Mouse (Mus musculus): ENCODE measurements around the gene Dlgap4. TPM values are rescaled to one million over a fixed set of nuclear protein-coding genes. Genes with fewer than 3 reads are reported as not detected.

The Dlgap4 gene
- polyA plus RNA-seq, 1 experiment from 2014 or later, result 74.8 TPM

DNA sequence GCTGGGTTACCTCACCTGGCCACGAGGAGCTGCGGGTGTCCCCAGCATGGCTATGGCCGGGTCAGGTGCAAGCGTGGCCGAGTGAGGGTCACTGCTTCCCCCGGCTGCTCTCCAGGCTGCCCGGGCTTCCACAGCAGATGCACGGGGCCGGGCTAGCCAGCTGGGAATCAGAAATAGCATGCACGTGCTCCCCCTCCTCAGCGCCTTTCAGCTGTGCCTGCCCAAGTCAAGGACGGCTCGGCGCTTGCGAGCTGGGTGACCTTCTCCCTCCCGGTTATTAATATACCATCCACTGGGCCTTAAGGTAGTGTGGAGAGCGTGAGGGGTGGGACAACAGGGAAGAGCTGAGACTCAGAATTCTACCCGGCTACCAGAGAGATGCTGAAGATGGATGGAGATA, 11.8 kb downstream of the Dlgap4 start:
- no peaks in the 10 kb centered on the region for H3K4me1 ChIP-seq (replicated peaks; ENCODE audit: control insufficient read depth, insufficient read depth, low read length)
- H3K36me3 ChIP-seq (ENCODE audit: control insufficient read depth, insufficient read depth, low read length), result no peaks in the 10 kb centered on the region
- H3K9ac ChIP-seq (ENCODE audit: low read length), result no peak overlapping the region
- no peak overlapping the region for H3K27ac ChIP-seq (ENCODE audit: low read depth)
- DNase-seq (ENCODE audit: low spot score), result no peak
- H3K9me3 ChIP-seq (ENCODE audit: control insufficient read depth, low read length), result 0 out of 2 replicates have a peak, but pooled peaks cover 3% of the 10 kb centered on the region
- 82% methylated on average over 18 of the region's 18 CpGs for WGBS
- H3K27me3 ChIP-seq (replicated peaks; ENCODE audit: control insufficient read depth, insufficient read depth, low read length), result no peaks in the 10 kb centered on the region
- H3K4me3 ChIP-seq (ENCODE audit: low read depth, low read length), result no peak overlapping the region
- no peak overlapping the region for H3K4me2 ChIP-seq (ENCODE audit: low read length)
- no peak for ATAC-seq (replicated peaks; ENCODE audit: low FRiP score, low TSS enrichment, low read depth)

DNA sequence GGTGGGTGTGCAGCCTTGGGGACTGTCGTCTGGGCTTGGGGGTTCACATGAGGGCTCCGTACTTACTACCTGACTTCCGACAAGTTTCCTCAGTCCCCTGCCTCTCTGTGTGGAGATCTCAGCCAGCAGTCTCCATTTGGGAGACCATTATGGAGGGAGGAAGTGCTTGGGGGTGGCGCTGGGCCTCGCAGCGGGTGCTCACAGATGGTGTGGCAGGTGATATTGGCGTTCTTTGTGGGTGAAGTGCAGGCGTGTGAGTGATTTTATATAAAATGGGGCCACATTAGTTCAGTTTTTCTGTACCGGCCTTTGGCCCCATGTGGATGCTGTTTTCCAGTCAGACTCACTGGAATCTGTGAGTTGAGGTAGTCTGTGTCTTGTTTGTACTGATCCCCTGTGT, 12.6 kb downstream of the Dlgap4 start:
- Histone ChIP-seq H3K4me1 (replicated peaks; ENCODE audit: control insufficient read depth, insufficient read depth, low read length) (no peaks in the 10 kb centered on the region), H3K27ac (ENCODE audit: low read depth) (no peak overlapping the region), H3K9ac (ENCODE audit: low read length) (no peak overlapping the region), H3K4me2 (ENCODE audit: low read length) (no peak overlapping the region), H3K27me3 (replicated peaks; ENCODE audit: control insufficient read depth, insufficient read depth, low read length) (no peaks in the 10 kb centered on the region), H3K9me3 (ENCODE audit: control insufficient read depth, low read length) (0 out of 2 replicates have a peak, but pooled peaks cover 3% of the 10 kb centered on the region), H3K4me3 (ENCODE audit: low read depth, low read length) (no peak overlapping the region), H3K36me3 (ENCODE audit: control insufficient read depth, insufficient read depth, low read length) (no peaks in the 10 kb centered on the region)
- WGBS, result 78% methylated on average over 9 of the region's 9 CpGs
- no peak for DNase-seq (ENCODE audit: low spot score)
- no peak for ATAC-seq (replicated peaks; ENCODE audit: low FRiP score, low TSS enrichment, low read depth)

DNA sequence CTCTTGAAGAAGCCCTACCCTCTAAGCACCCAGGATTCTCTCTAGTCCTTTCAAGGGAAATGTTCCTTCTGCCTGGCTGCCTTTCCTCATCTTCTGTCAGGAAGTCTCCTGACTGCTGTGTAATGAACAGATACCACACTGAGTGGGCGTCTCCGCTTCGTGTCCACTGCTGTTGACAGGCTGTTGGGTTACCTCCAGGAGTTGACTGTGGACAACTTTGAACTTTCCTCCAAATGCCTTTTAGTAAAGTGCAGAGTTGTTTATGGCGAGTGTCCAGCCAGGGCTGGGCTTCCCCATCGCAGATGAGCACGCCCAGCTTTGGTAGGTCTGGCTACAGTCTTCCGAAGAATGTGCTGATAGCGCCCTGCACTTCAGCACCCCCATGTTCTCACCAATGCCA, 13.0 kb downstream of the Dlgap4 start:
- no peak overlapping the region for H3K4me2 ChIP-seq (ENCODE audit: low read length)
- H3K4me1 ChIP-seq (replicated peaks; ENCODE audit: control insufficient read depth, insufficient read depth, low read length), result no peaks in the 10 kb centered on the region
- no peak overlapping the region for H3K27ac ChIP-seq (ENCODE audit: low read depth)
- H3K27me3 ChIP-seq (replicated peaks; ENCODE audit: control insufficient read depth, insufficient read depth, low read length), result no peaks in the 10 kb centered on the region
- no peak for ATAC-seq (replicated peaks; ENCODE audit: low FRiP score, low TSS enrichment, low read depth)
- no peak overlapping the region for H3K4me3 ChIP-seq (ENCODE audit: low read depth, low read length)
- no peak overlapping the region for H3K9ac ChIP-seq (ENCODE audit: low read length)
- H3K9me3 ChIP-seq (ENCODE audit: control insufficient read depth, low read length), result 0 out of 2 replicates have a peak, but pooled peaks cover 3% of the 10 kb centered on the region
- 70% methylated on average over 8 of the region's 8 CpGs for WGBS
- no peak for DNase-seq (ENCODE audit: low spot score)
- no peaks in the 10 kb centered on the region for H3K36me3 ChIP-seq (ENCODE audit: control insufficient read depth, insufficient read depth, low read length)

DNA sequence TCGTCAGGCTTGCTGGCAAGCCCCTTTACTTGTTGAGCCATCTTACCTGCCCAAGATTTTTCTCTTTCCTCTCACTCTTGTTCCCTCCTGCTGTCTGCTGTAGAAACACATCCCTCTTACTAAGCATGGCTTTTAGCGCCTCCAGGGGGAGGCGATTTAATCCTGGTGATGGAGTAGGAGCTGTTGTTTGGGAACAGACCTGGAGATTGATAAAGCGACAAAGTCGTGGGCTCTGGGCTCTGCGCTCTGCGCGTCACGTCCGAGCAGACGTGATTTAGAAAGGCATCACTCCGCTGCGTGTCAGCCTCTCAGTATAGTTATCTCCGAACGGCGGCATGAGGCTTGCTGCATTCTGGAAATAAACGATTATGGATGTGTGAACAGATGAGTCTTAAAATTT, 14.4 kb downstream of the Dlgap4 start:
- Histone ChIP-seq H3K4me3 (ENCODE audit: low read depth, low read length) (no peak overlapping the region), H3K9me3 (ENCODE audit: control insufficient read depth, low read length) (0 out of 2 replicates have a peak, but pooled peaks cover 3% of the 10 kb centered on the region), H3K4me1 (replicated peaks; ENCODE audit: control insufficient read depth, insufficient read depth, low read length) (no peaks in the 10 kb centered on the region), H3K27ac (ENCODE audit: low read depth) (no peak overlapping the region), H3K36me3 (ENCODE audit: control insufficient read depth, insufficient read depth, low read length) (no peaks in the 10 kb centered on the region), H3K27me3 (replicated peaks; ENCODE audit: control insufficient read depth, insufficient read depth, low read length) (no peaks in the 10 kb centered on the region), H3K9ac (ENCODE audit: low read length) (no peak overlapping the region), H3K4me2 (ENCODE audit: low read length) (no peak overlapping the region)
- 57% methylated on average over 17 of the region's 17 CpGs for WGBS
- DNase-seq (ENCODE audit: low spot score) (no peak), ATAC-seq (replicated peaks; ENCODE audit: low FRiP score, low TSS enrichment, low read depth) (no peak)

DNA sequence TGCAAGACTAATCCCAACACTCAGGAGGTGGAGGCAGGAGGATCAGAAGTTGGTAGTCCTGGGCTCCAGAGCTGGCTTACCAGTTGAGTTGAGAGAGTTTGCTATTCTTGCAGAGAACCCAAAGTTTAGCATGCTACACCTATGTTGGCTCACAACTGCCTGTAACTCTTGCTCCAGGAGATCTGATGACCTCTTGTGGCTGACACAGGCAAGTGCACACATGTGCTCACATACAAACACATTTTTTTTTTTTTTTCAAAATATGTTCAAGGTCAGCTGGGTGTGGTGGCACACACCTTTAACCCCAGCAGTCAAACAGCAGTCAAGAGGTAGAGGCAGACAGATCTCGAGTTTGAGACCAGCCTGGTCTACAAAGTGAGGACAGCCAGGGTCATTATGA, 16.8 kb downstream of the Dlgap4 start:
- H3K4me1 ChIP-seq (replicated peaks; ENCODE audit: control insufficient read depth, insufficient read depth, low read length), result no peaks in the 10 kb centered on the region
- 93% methylated on average over 1 of the region's 1 CpGs for WGBS
- no peak for DNase-seq (ENCODE audit: low spot score)
- H3K4me3 ChIP-seq (ENCODE audit: low read depth, low read length), result no peak overlapping the region
- 0 out of 2 replicates have a peak, but pooled peaks cover 3% of the 10 kb centered on the region for H3K9me3 ChIP-seq (ENCODE audit: control insufficient read depth, low read length)
- no peaks in the 10 kb centered on the region for H3K27me3 ChIP-seq (replicated peaks; ENCODE audit: control insufficient read depth, insufficient read depth, low read length)
- no peak for ATAC-seq (replicated peaks; ENCODE audit: low FRiP score, low TSS enrichment, low read depth)
- H3K36me3 ChIP-seq (ENCODE audit: control insufficient read depth, insufficient read depth, low read length), result no peaks in the 10 kb centered on the region
- no peak overlapping the region for H3K27ac ChIP-seq (ENCODE audit: low read depth)
- no peak overlapping the region for H3K9ac ChIP-seq (ENCODE audit: low read length)
- no peak overlapping the region for H3K4me2 ChIP-seq (ENCODE audit: low read length)

DNA sequence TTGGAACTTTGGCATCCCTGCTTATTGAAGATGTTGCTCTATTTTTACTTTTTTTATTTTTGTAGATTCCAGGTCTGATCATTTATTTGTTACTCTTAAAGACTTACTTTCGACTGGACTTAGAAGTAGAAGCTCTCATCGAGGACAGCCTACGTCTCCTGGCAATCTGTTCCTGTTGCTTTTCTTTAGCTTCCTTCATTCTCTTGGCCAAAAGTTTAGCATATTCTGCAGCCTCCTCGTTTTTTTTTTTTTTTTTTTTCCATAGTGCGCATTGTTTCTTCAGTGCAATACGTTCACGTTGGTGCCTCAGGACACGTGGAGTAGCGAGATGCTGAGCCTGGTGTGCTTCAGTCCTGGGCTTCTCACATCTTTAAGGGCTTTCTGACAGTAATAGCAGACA, 19.2 kb downstream of the Dlgap4 start:
- no peak overlapping the region for H3K4me2 ChIP-seq (ENCODE audit: low read length)
- H3K27me3 ChIP-seq (replicated peaks; ENCODE audit: control insufficient read depth, insufficient read depth, low read length), result no peaks in the 10 kb centered on the region
- 83% methylated on average over 9 of the region's 9 CpGs for WGBS
- H3K36me3 ChIP-seq (ENCODE audit: control insufficient read depth, insufficient read depth, low read length), result no peaks in the 10 kb centered on the region
- DNase-seq (ENCODE audit: low spot score) (no peak), ATAC-seq (replicated peaks; ENCODE audit: low FRiP score, low TSS enrichment, low read depth) (no peak)
- no peaks in the 10 kb centered on the region for H3K4me1 ChIP-seq (replicated peaks; ENCODE audit: control insufficient read depth, insufficient read depth, low read length)
- 0 out of 2 replicates have a peak, but pooled peaks cover 3% of the 10 kb centered on the region for H3K9me3 ChIP-seq (ENCODE audit: control insufficient read depth, low read length)
- no peak overlapping the region for H3K9ac ChIP-seq (ENCODE audit: low read length)
- no peak overlapping the region for H3K27ac ChIP-seq (ENCODE audit: low read depth)
- no peak overlapping the region for H3K4me3 ChIP-seq (ENCODE audit: low read depth, low read length)

DNA sequence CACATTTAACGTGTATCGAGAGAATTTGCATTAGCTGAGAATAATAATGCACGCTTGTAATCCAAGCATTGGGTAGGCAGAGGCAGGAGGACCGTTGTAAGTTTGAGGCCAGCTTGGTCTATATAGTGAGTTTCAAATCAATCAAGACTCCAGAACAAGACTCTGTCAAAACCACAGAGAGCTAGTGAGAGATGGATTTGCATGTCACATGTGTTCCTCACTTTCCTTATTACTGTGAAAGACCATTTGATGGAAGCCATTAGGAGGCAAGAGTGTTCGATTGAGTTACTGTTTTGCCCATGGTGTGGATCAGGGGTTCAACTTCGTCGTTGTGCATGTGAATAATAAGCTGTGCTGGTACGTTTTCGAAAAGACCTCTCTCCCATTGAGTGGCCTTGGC, 21.6 kb downstream of the Dlgap4 start:
- Histone ChIP-seq H3K27ac (ENCODE audit: low read depth) (no peak overlapping the region), H3K4me3 (ENCODE audit: low read depth, low read length) (no peak overlapping the region), H3K4me2 (ENCODE audit: low read length) (no peak overlapping the region), H3K27me3 (replicated peaks; ENCODE audit: control insufficient read depth, insufficient read depth, low read length) (no peaks in the 10 kb centered on the region), H3K9ac (ENCODE audit: low read length) (no peak overlapping the region), H3K9me3 (ENCODE audit: control insufficient read depth, low read length) (0 out of 2 replicates have a peak, but pooled peaks cover 3% of the 10 kb centered on the region), H3K36me3 (ENCODE audit: control insufficient read depth, insufficient read depth, low read length) (no peaks in the 10 kb centered on the region), H3K4me1 (replicated peaks; ENCODE audit: control insufficient read depth, insufficient read depth, low read length) (no peaks in the 10 kb centered on the region)
- DNase-seq (ENCODE audit: low spot score) (no peak), ATAC-seq (replicated peaks; ENCODE audit: low FRiP score, low TSS enrichment, low read depth) (no peak)
- WGBS, result 85% methylated on average over 9 of the region's 9 CpGs

DNA sequence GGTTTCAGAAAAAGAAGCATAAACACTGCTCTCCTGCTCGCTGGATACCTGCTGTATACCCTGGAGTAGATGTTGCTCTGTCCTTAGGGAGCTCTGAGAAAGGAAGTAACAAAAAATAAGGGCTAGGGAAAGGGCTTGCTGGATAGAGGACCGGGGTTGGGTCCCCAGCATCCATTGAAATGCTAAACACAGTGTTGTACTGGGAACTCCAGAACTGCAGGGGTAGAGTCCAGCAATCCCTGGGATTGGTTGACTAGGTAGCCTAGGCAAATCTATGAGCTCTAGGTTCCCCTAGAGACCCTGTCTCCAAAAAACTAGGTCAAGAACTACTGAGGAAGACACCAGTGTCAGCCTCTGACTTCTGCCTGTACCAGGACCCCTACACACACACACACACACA, 27.6 kb downstream of the Dlgap4 start:
- no peak overlapping the region for H3K4me2 ChIP-seq (ENCODE audit: low read length)
- no peak for DNase-seq (ENCODE audit: low spot score)
- H3K9me3 ChIP-seq (ENCODE audit: control insufficient read depth, low read length), result no peaks in the 10 kb centered on the region
- WGBS, result 53% methylated on average over 2 of the region's 2 CpGs
- H3K27me3 ChIP-seq (replicated peaks; ENCODE audit: control insufficient read depth, insufficient read depth, low read length), result no peaks in the 10 kb centered on the region
- H3K27ac ChIP-seq (ENCODE audit: low read depth), result no peak overlapping the region
- H3K9ac ChIP-seq (ENCODE audit: low read length), result no peak overlapping the region
- ATAC-seq (replicated peaks; ENCODE audit: low FRiP score, low TSS enrichment, low read depth), result no peak
- H3K36me3 ChIP-seq (ENCODE audit: control insufficient read depth, insufficient read depth, low read length), result no peaks in the 10 kb centered on the region
- H3K4me3 ChIP-seq (ENCODE audit: low read depth, low read length), result no peak overlapping the region
- no peaks in the 10 kb centered on the region for H3K4me1 ChIP-seq (replicated peaks; ENCODE audit: control insufficient read depth, insufficient read depth, low read length)

DNA sequence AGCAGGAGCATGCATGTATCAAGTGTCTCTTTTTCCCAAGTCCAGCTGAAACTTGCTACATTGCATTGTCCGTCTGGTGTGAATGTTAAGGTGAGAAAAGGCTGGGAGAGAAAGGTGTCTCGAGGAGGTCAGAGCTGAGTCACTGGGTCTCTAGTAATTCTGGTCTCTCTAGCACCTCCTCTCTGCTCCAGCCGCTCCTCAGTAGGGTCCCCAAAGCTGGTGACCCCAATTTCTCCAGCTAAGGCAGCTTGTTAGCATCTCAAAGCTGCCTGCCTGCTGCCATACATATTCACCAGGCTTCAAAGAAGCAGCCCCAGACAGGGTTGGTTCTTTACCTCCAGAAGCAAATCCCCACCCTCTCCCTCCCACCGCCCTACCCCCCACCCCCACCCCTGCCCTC, 29.4 kb downstream of the Dlgap4 start:
- H3K4me1 ChIP-seq (replicated peaks; ENCODE audit: control insufficient read depth, insufficient read depth, low read length), result no peaks in the 10 kb centered on the region
- H3K9ac ChIP-seq (ENCODE audit: low read length), result no peak overlapping the region
- no peaks in the 10 kb centered on the region for H3K9me3 ChIP-seq (ENCODE audit: control insufficient read depth, low read length)
- H3K4me2 ChIP-seq (ENCODE audit: low read length), result no peak overlapping the region
- no peak overlapping the region for H3K4me3 ChIP-seq (ENCODE audit: low read depth, low read length)
- H3K36me3 ChIP-seq (ENCODE audit: control insufficient read depth, insufficient read depth, low read length), result no peaks in the 10 kb centered on the region
- no peaks in the 10 kb centered on the region for H3K27me3 ChIP-seq (replicated peaks; ENCODE audit: control insufficient read depth, insufficient read depth, low read length)
- WGBS, result 19% methylated on average over 4 of the region's 4 CpGs
- ATAC-seq (replicated peaks; ENCODE audit: low FRiP score, low TSS enrichment, low read depth) (no peak), DNase-seq (ENCODE audit: low spot score) (no peak)
- H3K27ac ChIP-seq (ENCODE audit: low read depth), result no peak overlapping the region

All from intestine, embryonic 14.5 days (tissue).